Comparison of ENCODE assay signal across 12 mouse cellular contexts in genomic region chr2:124234636-124235221, GRCm38 (mm10).
A peak's percentile ranks its signal among the peaks of the same experiment; 100 is the strongest.
DNase-seq lines count a peak whose midpoint lies in the region; ATAC-seq and TF ChIP-seq lines count a peak whose summit lies in the region.
"Had no signal": no experiment of that assay in that cellular context is flagged by ENCODE, and none has a peak within 500 bp of the region (broad histone marks: within the 10 kb centered on the region; RNA-seq: fewer than 3 reads in every experiment).

No protein-coding gene starts in this region.

- peak overlapping the region; percentile 67 for H3K27ac ChIP-seq in hindbrain, embryonic 13.5 days
- H3K27ac ChIP-seq in stomach, postnatal 0 days (replicated peaks): no peak overlapping the region
- H3K27ac ChIP-seq: gastrocnemius, adult 2 months; kidney, embryonic 15.5 days; limb, embryonic 15.5 days had no signal

- H3K27me3 ChIP-seq in hindbrain, embryonic 13.5 days: no peaks in the 10 kb centered on the region
- no peaks in the 10 kb centered on the region for H3K27me3 ChIP-seq in stomach, postnatal 0 days (ENCODE audit: control insufficient read depth, insufficient read depth, low read length)
- H3K27me3 ChIP-seq: kidney, embryonic 15.5 days; limb, embryonic 15.5 days had no signal

- no peaks in the 10 kb centered on the region for H3K9me3 ChIP-seq in hindbrain, embryonic 13.5 days
- H3K9me3 ChIP-seq in stomach, postnatal 0 days (ENCODE audit: control insufficient read depth, low read length): no peaks in the 10 kb centered on the region
- H3K9me3 ChIP-seq: kidney, embryonic 15.5 days; limb, embryonic 15.5 days had no signal

- H3K4me1 ChIP-seq in hindbrain, embryonic 13.5 days (replicated peaks): peaks cover 21% of the 10 kb centered on the region
- H3K4me1 ChIP-seq in stomach, postnatal 0 days (replicated peaks; ENCODE audit: control insufficient read depth, insufficient read depth): no peaks in the 10 kb centered on the region
- H3K4me1 ChIP-seq: kidney, embryonic 15.5 days; limb, embryonic 15.5 days had no signal

- no peaks in the 10 kb centered on the region for H3K36me3 ChIP-seq in hindbrain, embryonic 13.5 days
- H3K36me3 ChIP-seq in stomach, postnatal 0 days (ENCODE audit: control insufficient read depth, insufficient read depth, low read length): no peaks in the 10 kb centered on the region
- H3K36me3 ChIP-seq: kidney, embryonic 15.5 days; limb, embryonic 15.5 days had no signal

- peak overlapping the region; percentile 46; the same call in 1 of the 2 replicates for H3K9ac ChIP-seq in hindbrain, embryonic 13.5 days
- H3K9ac ChIP-seq in stomach, postnatal 0 days (ENCODE audit: low read length): no peak overlapping the region
- H3K9ac ChIP-seq: kidney, embryonic 15.5 days; limb, embryonic 15.5 days had no signal

- no peak overlapping the region for H3K4me3 ChIP-seq in hindbrain, embryonic 13.5 days
- H3K4me3 ChIP-seq in stomach, postnatal 0 days (ENCODE audit: low read depth, low read length): no peak overlapping the region
- H3K4me3 ChIP-seq: gastrocnemius, adult 2 months; kidney, embryonic 15.5 days; limb, embryonic 15.5 days had no signal

- 0 out of 2 replicates have a peak, but pooled peaks have one; percentile 49 for ATAC-seq in hindbrain, embryonic 13.5 days (ENCODE audit: low FRiP score)
- no peak for ATAC-seq in stomach, postnatal 0 days (ENCODE audit: low FRiP score, low TSS enrichment)
- ATAC-seq: activated CD4-positive, CD25-positive, alpha-beta regulatory T cell, adult 4 months had no signal

- WGBS in hindbrain, embryonic 13.5 days: 63% methylated on average over 9 of the region's 9 CpGs
- 75% methylated on average over 9 of the region's 9 CpGs for WGBS in stomach, postnatal 0 days

- no peak for TF ChIP-seq CTCF in stomach, postnatal 0 days (IDR thresholded peaks at IDR 0.05; ENCODE audit: low read depth)

- peak; percentile 53 for DNase-seq in testis, postnatal 10 days (ENCODE audit: low spot score)
- DNase-seq in testis, postnatal 14 days (ENCODE audit: low spot score): no peak
- DNase-seq in lung, postnatal 36 days: peak; percentile 60
- DNase-seq in thymus, postnatal 14 days: no peak
- no peak for DNase-seq in kidney, postnatal 36 days
- DNase-seq in stomach, postnatal 0 days (ENCODE audit: low spot score): no peak
- DNase-seq: cerebellum, adult 9-11 months; gastrocnemius, adult 2 months had no signal

- H3K4me2 ChIP-seq in hindbrain, embryonic 13.5 days: no peak overlapping the region
- no peak overlapping the region for H3K4me2 ChIP-seq in stomach, postnatal 0 days (replicated peaks; ENCODE audit: low read depth)
- H3K4me2 ChIP-seq: kidney, embryonic 15.5 days; limb, embryonic 15.5 days had no signal

- TF ChIP-seq EP300 in stomach, postnatal 0 days (optimal IDR thresholded peaks at IDR 0.05): no peak

Comparison
In these comparisons a context has a peak if more than half of its experiments do, and no peak if none do; other contexts are left out.
1. DNase-seq: peak in testis, postnatal 10 days (single experiment) and lung, postnatal 36 days (single experiment); none in testis, postnatal 14 days (single experiment), thymus, postnatal 14 days (single experiment), kidney, postnatal 36 days (0 of 2) and stomach, postnatal 0 days (single experiment).